Mouse (Mus musculus): ENCODE measurements at regions not wholly inside any gene's neighbourhood (a gene's known extent, or its start where the extent isn't known, plus 50 kb on each side); places are given as distances from the start of the nearest gene placed in this dataset.

- TF ChIP-seq CTCF (IDR thresholded peaks at IDR 0.05; ENCODE audit: low read depth, low read length) (no peak), POLR2A (IDR thresholded peaks at IDR 0.05; ENCODE audit: insufficient read depth, low read length) (no peak), EP300 (IDR thresholded peaks at IDR 0.05; ENCODE audit: insufficient read depth, low read depth, low read length) (no peak)
These were observed 139.4 kb downstream of the Akr1d1 start for GRCm38 (mm10) chr6:37669407-37669806.
